Mouse (Mus musculus) lung, embryonic 15.5 days (tissue): Measurements from ENCODE around the gene Gm28047. TPM values are rescaled to one million over a fixed set of nuclear protein-coding genes. Genes with fewer than 3 reads are reported as not detected.

ENCODE experiments used
- ATAC-seq: fragments of 200-750 bp; cut with Nextera tagmentation; 2 replicates; pipeline ENCODE4 v1.8.0; 2017; ENCODE audit warnings: moderate number of reproducible peaks, borderline replicate concordance; ENCODE audit not compliant: low FRiP score, low TSS enrichment; ENCODE audit errors: extremely low read depth
- H3K27ac ChIP-seq: fragments of 300-500 bp; sonication (generic); 2 replicates; pipeline ENCODE4 v1.5.1; 2015; ENCODE audit warnings: moderate library complexity, mild to moderate bottlenecking, inconsistent platforms
- H3K27me3 ChIP-seq: fragments of 300-500 bp; sonication (generic); 2 replicates; pipeline ENCODE4 v1.6.1; 2015; ENCODE audit warnings: inconsistent platforms
- H3K36me3 ChIP-seq: fragments of 300-500 bp; sonication (generic); 2 replicates; pipeline ENCODE4 v1.6.1; 2015; ENCODE audit warnings: inconsistent platforms
- H3K4me1 ChIP-seq: fragments of 300-500 bp; sonication (generic); 2 replicates; pipeline ENCODE4 v1.6.1; 2015; ENCODE audit warnings: inconsistent platforms
- H3K4me2 ChIP-seq: fragments of 300-500 bp; sonication (generic); 2 replicates; pipeline ENCODE4 v1.6.1; 2015; ENCODE audit warnings: inconsistent platforms, mild to moderate bottlenecking, moderate library complexity
- H3K4me3 ChIP-seq: fragments of 300-500 bp; sonication (generic); 2 replicates; pipeline ENCODE4 v1.5.1; 2015; ENCODE audit warnings: mild to moderate bottlenecking, inconsistent platforms
- H3K9ac ChIP-seq: fragments of 300-500 bp; sonication (generic); 2 replicates; pipeline ENCODE4 v1.6.1; 2015; ENCODE audit warnings: inconsistent platforms
- H3K9me3 ChIP-seq: fragments of 300-500 bp; sonication (generic); 2 replicates; pipeline ENCODE4 v1.6.1; 2016; ENCODE audit warnings: inconsistent platforms
- WGBS: fragments of 180-500 bp; shearing (Covaris S2); methylation state at CpG from one replicate; pipeline ENCODE4 v1.1.7; 2015; 5-methylcytosine and 5-hydroxymethylcytosine counted together
- polyA plus RNA-seq: library from polyadenylated mRNA; unstranded; fragments of >200 nt; fragmentation: Nextera tagmentation; extraction: Ambion mirVana; gene quantifications from 2 replicates; pipeline ENCODE4 v1.2.1, GENCODE M21; 2015

Gene Gm28047
- polyA plus RNA-seq, 1 experiment from 2014 or later = not detected

DNA sequence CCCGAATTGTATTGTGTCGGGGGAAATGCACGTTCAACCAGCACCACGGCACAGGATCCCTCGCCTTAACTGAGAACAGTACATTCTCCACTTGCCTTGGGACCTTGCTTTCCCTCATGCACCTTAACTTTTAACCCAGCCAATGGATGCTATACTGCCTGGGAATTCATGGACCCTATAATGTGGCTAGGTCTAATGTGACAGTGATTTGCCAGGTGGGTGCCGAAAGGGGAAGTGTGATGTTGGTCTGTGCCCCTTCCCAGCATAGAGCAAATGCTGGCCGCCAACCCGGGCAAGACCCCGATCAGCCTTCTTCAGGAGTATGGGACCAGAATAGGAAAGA is 106.0 kb downstream of the Gm28047 start:
- Histone ChIP-seq H3K27ac (peak overlapping the region; percentile 100), H3K27me3 (no peaks in the 10 kb centered on the region), H3K4me2 (peak overlapping the region; percentile 92), H3K9me3 (no peaks in the 10 kb centered on the region), H3K9ac (peak overlapping the region; percentile 87), H3K36me3 (peaks cover 23% of the 10 kb centered on the region), H3K4me1 (peaks cover 33% of the 10 kb centered on the region), H3K4me3 (peak overlapping the region; percentile 76)
- 10% methylated on average over 9 of the region's 9 CpGs for WGBS
- ATAC-seq = no peak

GRCm38 (mm10) chr15:102517976-102518858 is 106.7 kb downstream of the Gm28047 start, which contains the start of gene Tarbp2:
Tarbp2 (plus strand) TSS chr15:102518192.
- H3K27me3 ChIP-seq = no peaks in the 10 kb centered on the region
- H3K36me3 ChIP-seq = peaks cover 19% of the 10 kb centered on the region
- under 1% methylated on average over 60 of the region's 60 CpGs for WGBS
- peak within 1 kb of the TSS; percentile 87 for H3K9ac ChIP-seq
- peaks cover 33% of the 10 kb centered on the region for H3K4me1 ChIP-seq
- H3K9me3 ChIP-seq = no peaks in the 10 kb centered on the region
- peak; percentile 92 for ATAC-seq
- peak within 1 kb of the TSS; percentile 92 for H3K4me2 ChIP-seq
- H3K4me3 ChIP-seq = peak within 1 kb of the TSS; percentile 76
- H3K27ac ChIP-seq = peak within 1 kb of the TSS; percentile 100

- Histone ChIP-seq H3K4me1 (peaks cover 33% of the 10 kb centered on the region), H3K9ac (peak overlapping the region; percentile 59), H3K4me2 (peak overlapping the region; percentile 92), H3K9me3 (no peaks in the 10 kb centered on the region), H3K4me3 (peak overlapping the region; percentile 76), H3K27ac (peak overlapping the region; percentile 84), H3K27me3 (no peaks in the 10 kb centered on the region), H3K36me3 (peaks cover 19% of the 10 kb centered on the region)
- WGBS = 0% methylated on average over 10 of the region's 10 CpGs
- ATAC-seq = no peak
Observed at GRCm38 (mm10) chr15:102517631-102517975, 107.3 kb downstream of the Gm28047 start.

DNA sequence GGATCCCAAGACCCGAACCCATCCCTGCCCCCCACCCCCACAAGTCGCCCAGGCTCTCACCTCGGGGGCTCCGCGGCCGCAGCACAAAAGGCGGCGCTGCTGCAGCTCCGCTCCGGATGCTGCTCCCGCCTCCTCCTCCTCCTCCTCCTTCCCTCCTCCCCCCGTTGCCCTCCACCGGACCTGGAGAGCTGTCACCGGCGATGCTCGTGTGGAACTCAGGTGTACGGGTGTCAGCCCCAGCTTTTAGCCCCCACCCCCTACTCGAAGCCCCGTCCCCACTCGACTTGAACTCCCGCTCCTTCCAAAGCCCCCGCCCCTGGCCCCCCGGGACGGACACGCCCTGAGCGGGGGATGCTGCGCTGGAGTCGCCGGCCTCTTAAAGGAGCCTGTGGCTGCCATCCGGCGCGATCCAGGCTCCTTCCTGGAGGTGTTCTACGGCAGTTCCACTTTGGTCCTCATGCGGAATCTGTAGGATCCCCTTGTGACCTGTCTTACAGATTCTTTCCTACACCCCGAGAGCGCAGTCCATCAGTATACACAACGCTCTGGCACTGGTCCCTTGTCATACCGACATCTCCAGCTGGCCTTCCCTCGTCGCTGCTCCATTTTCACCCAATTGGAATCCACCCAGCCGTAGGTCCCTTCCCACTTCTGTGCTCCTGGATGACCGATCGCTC is 108.0 kb downstream of the Gm28047 start, which contains the start of gene Map3k12:
Gene Map3k12, minus strand, starts transcription at position 337 of the 677 bp plus-strand sequence.
- Histone ChIP-seq H3K36me3 (peaks cover 13% of the 10 kb centered on the region; the same call in 1 of the 2 replicates), H3K9ac (peak within 1 kb of the TSS; percentile 59), H3K4me2 (peak within 1 kb of the TSS; percentile 92), H3K27me3 (no peaks in the 10 kb centered on the region), H3K4me3 (peak within 1 kb of the TSS; percentile 76), H3K4me1 (peaks cover 38% of the 10 kb centered on the region), H3K9me3 (no peaks in the 10 kb centered on the region), H3K27ac (peak within 1 kb of the TSS; percentile 84)
- under 1% methylated on average over 42 of the region's 43 CpGs for WGBS
- peak; percentile 2; the same call in 1 of the 2 replicates for ATAC-seq

- no peak for ATAC-seq
- no peaks in the 10 kb centered on the region for H3K9me3 ChIP-seq
- under 1% methylated on average over 12 of the region's 12 CpGs for WGBS
- H3K4me2 ChIP-seq = peak overlapping the region; percentile 92
- H3K27ac ChIP-seq = peak overlapping the region; percentile 84
- H3K4me1 ChIP-seq = peaks cover 43% of the 10 kb centered on the region
- peaks cover 9% of the 10 kb centered on the region; the same call in 1 of the 2 replicates for H3K36me3 ChIP-seq
- H3K27me3 ChIP-seq = no peaks in the 10 kb centered on the region
- H3K4me3 ChIP-seq = peak overlapping the region; percentile 76
- H3K9ac ChIP-seq = peak overlapping the region; percentile 59
Observed at GRCm38 (mm10) chr15:102516293-102516692, 108.6 kb downstream of the Gm28047 start.

DNA sequence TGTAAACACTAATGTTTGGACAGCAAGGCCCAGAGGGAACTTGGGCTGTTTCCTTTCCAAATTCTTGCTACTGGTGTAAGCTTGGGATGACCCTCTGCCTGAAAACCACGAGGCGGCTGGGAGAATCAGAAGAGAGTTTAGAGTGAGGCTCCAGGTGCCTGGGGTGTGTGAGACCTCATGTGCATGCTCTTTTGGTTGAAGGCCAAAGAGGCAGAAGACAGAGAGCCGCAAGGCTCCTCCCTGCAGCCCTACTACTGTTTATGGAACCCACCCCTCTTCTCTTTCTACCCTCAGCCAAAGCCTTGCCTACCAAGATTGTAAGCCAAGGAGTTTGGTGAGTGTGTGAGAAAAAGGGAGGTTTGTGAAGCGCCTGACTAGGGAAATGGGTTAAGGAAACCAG is 109.1 kb downstream of the Gm28047 start:
- peak overlapping the region; percentile 59 for H3K9ac ChIP-seq

GRCm38 (mm10) chr15:102515261-102515660 is 109.6 kb downstream of the Gm28047 start:
- WGBS = 84% methylated on average over 2 of the region's 2 CpGs
- Histone ChIP-seq H3K9me3 (no peaks in the 10 kb centered on the region), H3K9ac (no peak overlapping the region), H3K4me3 (peak overlapping the region; percentile 76), H3K4me2 (peak overlapping the region; percentile 92), H3K27ac (no peak overlapping the region), H3K27me3 (no peaks in the 10 kb centered on the region), H3K4me1 (peaks cover 46% of the 10 kb centered on the region), H3K36me3 (no peaks in the 10 kb centered on the region)
- ATAC-seq = no peak

More for the DNA sequence above, 109.1 kb downstream of the Gm28047 start:
- Histone ChIP-seq H3K4me2 (peak overlapping the region; percentile 92), H3K27ac (no peak overlapping the region), H3K4me3 (peak overlapping the region; percentile 76), H3K36me3 (peaks cover 4% of the 10 kb centered on the region; the same call in 1 of the 2 replicates), H3K4me1 (peaks cover 48% of the 10 kb centered on the region), H3K9me3 (no peaks in the 10 kb centered on the region), H3K27me3 (no peaks in the 10 kb centered on the region)
- 43% methylated on average over 4 of the region's 4 CpGs for WGBS
- ATAC-seq = no peak

- ATAC-seq = no peak
- no peak overlapping the region for H3K27ac ChIP-seq
- no peak overlapping the region for H3K4me2 ChIP-seq
- no peak overlapping the region for H3K4me3 ChIP-seq
- H3K27me3 ChIP-seq = no peaks in the 10 kb centered on the region
- no peaks in the 10 kb centered on the region for H3K9me3 ChIP-seq
- H3K36me3 ChIP-seq = no peaks in the 10 kb centered on the region
- H3K4me1 ChIP-seq = peaks cover 35% of the 10 kb centered on the region
- WGBS = 77% methylated on average over 3 of the region's 3 CpGs
- H3K9ac ChIP-seq = no peak overlapping the region
Observed at GRCm38 (mm10) chr15:102513004-102513403, 111.9 kb downstream of the Gm28047 start.

GRCm38 (mm10) chr15:102512471-102512870 is 112.4 kb downstream of the Gm28047 start:
- Histone ChIP-seq H3K36me3 (no peaks in the 10 kb centered on the region), H3K27me3 (no peaks in the 10 kb centered on the region), H3K4me3 (no peak overlapping the region), H3K4me2 (no peak overlapping the region), H3K4me1 (peaks cover 35% of the 10 kb centered on the region), H3K27ac (no peak overlapping the region), H3K9me3 (no peaks in the 10 kb centered on the region), H3K9ac (no peak overlapping the region)
- ATAC-seq = no peak

DNA sequence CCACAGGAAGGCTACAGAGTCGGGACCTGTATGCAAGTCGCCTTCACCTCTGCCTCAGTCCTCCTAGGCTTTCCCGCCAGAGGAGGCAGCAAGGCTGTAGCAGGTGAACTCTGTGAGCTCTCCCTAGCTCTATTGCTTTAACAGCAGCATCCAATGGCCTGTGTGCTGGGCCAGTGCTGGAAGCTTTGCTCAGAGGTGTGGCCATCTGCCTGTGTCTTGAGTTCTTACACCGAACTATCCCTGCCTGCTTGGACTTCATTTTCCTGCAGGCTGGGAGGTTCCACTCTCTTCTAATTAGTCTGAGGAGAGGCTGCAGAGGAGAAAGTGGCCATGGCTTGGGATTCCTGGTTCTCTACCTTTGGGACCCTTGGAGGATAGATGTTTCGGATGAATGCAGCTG is 112.9 kb downstream of the Gm28047 start:
- 47% methylated on average over 5 of the region's 5 CpGs for WGBS
- no peak for ATAC-seq
- Histone ChIP-seq H3K36me3 (no peaks in the 10 kb centered on the region), H3K4me1 (peaks cover 35% of the 10 kb centered on the region), H3K27me3 (no peaks in the 10 kb centered on the region), H3K9ac (0 out of 2 replicates have a peak overlapping the region, but pooled peaks have one; percentile 5), H3K4me3 (no peak overlapping the region), H3K27ac (0 out of 2 replicates have a peak overlapping the region, but pooled peaks have one; percentile 10), H3K4me2 (no peak overlapping the region), H3K9me3 (no peaks in the 10 kb centered on the region)

DNA sequence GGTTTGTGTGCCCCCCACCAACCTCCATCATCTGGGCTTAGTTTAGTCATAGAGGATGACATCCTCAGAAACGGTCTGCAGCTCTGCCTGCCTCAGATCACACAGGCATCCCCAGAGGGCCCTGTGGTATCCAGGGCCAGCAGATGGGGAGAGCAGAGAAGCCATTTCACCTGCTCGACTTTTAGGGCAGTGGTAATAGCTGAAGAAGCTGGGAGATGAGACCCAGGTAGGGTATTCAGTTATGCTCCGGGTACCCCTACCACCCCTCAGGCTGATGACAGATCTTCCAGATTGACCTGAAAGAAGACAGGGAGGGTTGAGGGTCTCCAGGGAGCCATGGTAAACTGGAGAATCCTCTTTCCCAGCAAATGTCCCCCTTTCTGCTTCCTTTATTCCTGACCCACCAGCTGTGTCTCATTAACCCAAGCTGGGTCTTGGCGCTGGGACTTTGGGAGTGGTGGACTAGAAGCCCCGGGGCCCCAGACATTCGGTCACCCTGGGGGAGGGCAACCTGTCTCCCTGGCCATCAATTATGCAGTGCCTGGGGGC is 113.5 kb downstream of the Gm28047 start:
- Histone ChIP-seq H3K4me3 (peak overlapping the region; percentile 62), H3K36me3 (no peaks in the 10 kb centered on the region), H3K4me1 (peaks cover 34% of the 10 kb centered on the region), H3K27me3 (no peaks in the 10 kb centered on the region), H3K27ac (0 out of 2 replicates have a peak overlapping the region, but pooled peaks have one; percentile 68), H3K9me3 (no peaks in the 10 kb centered on the region), H3K9ac (no peak overlapping the region), H3K4me2 (peak overlapping the region; percentile 94)
- WGBS = 17% methylated on average over 6 of the region's 6 CpGs
- ATAC-seq = no peak
